Mouse (Mus musculus) ES-E14 (cell line): Measurements from ENCODE around the gene Tfdp2.

Source experiments
- CHD2 ChIP-seq: IDR thresholded peaks from 2 replicates; pipeline ENCODE4 v1.6.1; 2014; ENCODE audit warnings: mild to moderate bottlenecking, low read depth, low read length, inconsistent platforms
- HCFC1 ChIP-seq: IDR thresholded peaks from 2 replicates; pipeline ENCODE4 v1.6.1; 2012; ENCODE audit warnings: low read length, inconsistent platforms, borderline replicate concordance; ENCODE audit not compliant: insufficient read depth
- MAFK ChIP-seq: IDR thresholded peaks from 2 replicates; pipeline ENCODE4 v1.6.1; 2014; ENCODE audit warnings: mild to moderate bottlenecking, low read depth, low read length, inconsistent platforms; ENCODE audit not compliant: insufficient read depth
- ZC3H11A ChIP-seq: IDR thresholded peaks from 2 replicates; pipeline ENCODE4 v1.6.1; 2012; ENCODE audit warnings: low read depth, mild to moderate bottlenecking, inconsistent platforms, low read length, borderline replicate concordance
- ZNF384 ChIP-seq: IDR thresholded peaks from 2 replicates; pipeline ENCODE4 v1.6.1; 2012; ENCODE audit warnings: low read depth, low read length, inconsistent platforms

GRCm38 (mm10) chr9:96159047-96159446 is 37.0 kb upstream of the Tfdp2 start:
- no peak for TF ChIP-seq HCFC1
- TF ChIP-seq CHD2: no peak
- no peak for TF ChIP-seq ZC3H11A
- no peak for TF ChIP-seq MAFK
- no peak for TF ChIP-seq ZNF384
